Mouse (Mus musculus): ENCODE data around the gene Olfr1193. TPM values are rescaled to one million over a fixed set of nuclear protein-coding genes. Genes with fewer than 3 reads are reported as not detected.
"Not testable (repeated sequence)": the region's sequence is repeated elsewhere in the genome, so short reads cannot be mapped to it uniquely, and the experiment has no call there.

The Olfr1193 gene
- polyA plus RNA-seq (2017; shearing (Covaris generic)), result not detected

DNA sequence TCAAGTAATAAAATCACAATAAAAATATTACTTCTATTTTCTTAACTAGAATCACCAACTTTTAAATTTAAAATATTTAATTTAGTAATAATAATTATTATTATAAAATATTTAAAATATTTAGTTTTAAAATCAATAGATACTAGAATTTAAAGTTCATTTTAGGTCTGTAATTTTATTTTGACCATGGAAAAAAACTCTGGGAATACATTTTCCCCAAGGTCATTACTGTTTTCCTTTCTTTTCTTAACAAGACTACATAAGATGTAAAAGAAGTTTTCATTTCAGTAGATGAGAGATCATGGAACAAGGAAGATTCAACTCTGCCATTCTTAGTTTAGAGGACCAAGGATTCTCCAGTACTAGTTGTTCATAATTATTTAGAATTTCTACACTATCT is at the start of gene Olfr1193:
Olfr1193 (plus strand) TSS at position 301 of the 400 bp plus-strand sequence.
- not testable (repeated sequence) for ATAC-seq

GRCm38 (mm10) chr2:88640242-88640641 is 35.2 kb upstream of the Olfr1193 start, which contains the start of gene Olfr1191-ps1:
TSS of gene Olfr1191-ps1 (plus strand) at chr2:88640542.
- not testable (repeated sequence) for ATAC-seq

GRCm38 (mm10) chr2:88648209-88648608 is 27.2 kb upstream of the Olfr1193 start, which contains the start of gene Olfr1192-ps1:
TSS of gene Olfr1192-ps1 (plus strand) at chr2:88648509.
- ATAC-seq, result no peak

DNA sequence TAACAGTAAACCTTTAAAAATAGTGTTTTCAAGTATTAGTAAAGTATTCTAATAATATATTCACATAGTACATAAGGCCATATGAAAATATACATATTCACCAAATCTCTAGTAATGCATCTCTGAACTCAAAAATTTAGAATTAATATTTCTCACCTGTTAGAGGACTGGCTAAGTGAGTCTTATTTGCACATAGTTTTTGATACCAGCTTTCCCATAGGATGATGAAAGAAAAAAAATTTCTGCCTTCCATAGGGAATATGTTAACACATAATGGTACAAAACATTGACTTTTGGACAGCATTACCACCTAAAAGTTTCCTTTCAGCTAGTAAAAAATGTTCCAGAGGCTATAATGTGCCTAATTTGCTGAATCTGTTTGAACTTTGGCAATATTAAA is 13.7 kb downstream of the Olfr1193 start, which contains the start of gene Olfr1195:
Olfr1195 (minus strand) TSS at position 101 of the 400 bp plus-strand sequence.
- ATAC-seq, result no peak

DNA sequence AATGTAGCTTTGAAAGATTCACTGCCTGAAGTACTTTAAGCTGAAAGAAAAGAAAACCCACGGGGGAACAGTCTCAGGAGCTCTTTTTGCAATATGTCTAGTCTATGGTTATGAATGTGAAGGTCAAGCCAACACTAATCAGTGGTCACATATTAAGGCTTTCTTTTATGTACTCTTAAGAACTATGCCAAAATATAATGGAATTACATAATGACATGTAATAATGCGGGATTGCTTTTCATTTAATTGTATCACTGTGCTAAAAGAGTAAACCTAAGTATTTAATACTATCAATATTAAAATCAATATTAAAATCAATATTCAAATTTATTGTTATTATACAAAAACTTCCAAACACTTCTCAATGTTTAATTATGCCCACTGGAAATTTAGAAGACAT is 29.1 kb downstream of the Olfr1193 start, which contains the start of gene Olfr1196:
Olfr1196 (minus strand) TSS at position 101 of the 400 bp plus-strand sequence.
- ATAC-seq, result no peak

Other genes with a start within 250 kb of the Olfr1193 start
- not detected for gene Olfr1181, start 249.5 kb upstream of the Olfr1193 start, polyA plus RNA-seq (2017; shearing (Covaris generic))
- gene Gm13757, start 226.5 kb upstream of the Olfr1193 start, polyA plus RNA-seq (2017; shearing (Covaris generic)), result under 1 TPM in 1 of 2 experiments, not detected in 1; 0.21 TPM
- not detected for gene Olfr1183, start 220.8 kb upstream of the Olfr1193 start, polyA plus RNA-seq (2017; shearing (Covaris generic))
- gene Olfr1184, start 192.0 kb upstream of the Olfr1193 start, polyA plus RNA-seq (2017; shearing (Covaris generic)), result not detected
- gene Olfr1185-ps1, start 182.3 kb upstream of the Olfr1193 start, polyA plus RNA-seq (2017; shearing (Covaris generic)), result under 1 TPM in 1 of 2 experiments, not detected in 1; 0.16 TPM
- not detected for gene Olfr1186, start 157.1 kb upstream of the Olfr1193 start, polyA plus RNA-seq (2017; shearing (Covaris generic))
- not detected for gene Olfr1188, start 118.7 kb upstream of the Olfr1193 start, polyA plus RNA-seq (2017; shearing (Covaris generic))
- gene Olfr1189, start 89.2 kb upstream of the Olfr1193 start, polyA plus RNA-seq (2017; shearing (Covaris generic)), result not detected
- not detected for gene Olfr1191-ps1, start 35.1 kb upstream of the Olfr1193 start, polyA plus RNA-seq (2017; shearing (Covaris generic))
- gene Olfr1192-ps1, start 27.1 kb upstream of the Olfr1193 start, polyA plus RNA-seq (2017; shearing (Covaris generic)), result not detected
- under 1 TPM in 1 of 2 experiments, not detected in 1; 0.17 TPM for gene Olfr1195, start 13.6 kb downstream of the Olfr1193 start, polyA plus RNA-seq (2017; shearing (Covaris generic))
- gene Olfr1196, start 29.0 kb downstream of the Olfr1193 start, polyA plus RNA-seq (2017; shearing (Covaris generic)), result not detected
- gene Olfr1197, start 56.7 kb downstream of the Olfr1193 start, polyA plus RNA-seq (2017; shearing (Covaris generic)), result not detected
- not detected for gene Olfr1198, start 75.7 kb downstream of the Olfr1193 start, polyA plus RNA-seq (2017; shearing (Covaris generic))
- gene Olfr1199, start 84.8 kb downstream of the Olfr1193 start, polyA plus RNA-seq (2017; shearing (Covaris generic)), result not detected
- not detected for gene Olfr1200, start 94.9 kb downstream of the Olfr1193 start, polyA plus RNA-seq (2017; shearing (Covaris generic))
- gene Olfr1201, start 117.4 kb downstream of the Olfr1193 start, polyA plus RNA-seq (2017; shearing (Covaris generic)), result not detected
- not detected for gene Olfr1202, start 138.9 kb downstream of the Olfr1193 start, polyA plus RNA-seq (2017; shearing (Covaris generic))
- gene Olfr1205, start 154.1 kb downstream of the Olfr1193 start, polyA plus RNA-seq (2017; shearing (Covaris generic)), result under 1 TPM in 1 of 2 experiments, not detected in 1; 0.07 TPM
- gene Olfr1204, start 173.7 kb downstream of the Olfr1193 start, polyA plus RNA-seq (2017; shearing (Covaris generic)), result not detected
- gene Olfr1206, start 187.6 kb downstream of the Olfr1193 start, polyA plus RNA-seq (2017; shearing (Covaris generic)), result under 1 TPM in 1 of 2 experiments, not detected in 1; 0.29 TPM
- under 1 TPM in 1 of 2 experiments, not detected in 1; 0.21 TPM for gene Olfr1208, start 226.7 kb downstream of the Olfr1193 start, polyA plus RNA-seq (2017; shearing (Covaris generic))
- not detected for gene Olfr1209, start 239.5 kb downstream of the Olfr1193 start, polyA plus RNA-seq (2017; shearing (Covaris generic))